Mouse (Mus musculus) ovary, postnatal 36 days (tissue): ENCODE data around the gene Herc3.
"Not testable (repeated sequence)": the region's sequence is repeated elsewhere in the genome, so short reads cannot be mapped to it uniquely, and the experiment has no call there.

Source experiments
- DNase-seq: peaks from one replicate; pipeline ENCODE4 v3.0.0; 2022; ENCODE audit warnings: low spot score, mixed read lengths

Gene Herc3

GRCm38 (mm10) chr6:58831232-58832009, at the start of gene Herc3:
Gene Herc3, plus strand, starts transcription at chr6:58831465.
- DNase-seq: peak; percentile 84

- no peak for DNase-seq
Observed at GRCm38 (mm10) chr6:58801394-58801793, 29.9 kb upstream of the Herc3 start.

DNA sequence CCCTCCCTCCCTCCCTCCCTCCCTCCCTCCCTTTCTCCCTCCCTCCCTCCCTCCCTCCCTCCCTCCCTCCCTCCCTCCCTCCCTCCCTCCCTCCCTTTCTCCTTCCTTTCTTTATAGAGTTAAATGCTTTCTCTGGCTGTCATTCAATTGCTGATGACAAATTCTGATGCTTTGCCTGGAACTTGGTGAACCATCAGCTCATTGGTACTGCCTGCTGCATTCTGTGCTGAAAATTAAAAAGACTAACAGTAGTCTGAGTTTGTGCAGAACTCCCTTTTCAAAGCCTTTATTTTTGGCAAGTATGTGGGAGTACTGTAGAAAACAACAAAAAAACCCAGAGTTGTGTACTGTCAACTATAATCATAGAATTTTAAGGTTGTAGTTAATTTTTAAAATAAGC, 16.9 kb upstream of the Herc3 start:
- DNase-seq: no peak

- not testable (repeated sequence) for DNase-seq
Observed at GRCm38 (mm10) chr6:58817037-58817436, 14.2 kb upstream of the Herc3 start.

DNA sequence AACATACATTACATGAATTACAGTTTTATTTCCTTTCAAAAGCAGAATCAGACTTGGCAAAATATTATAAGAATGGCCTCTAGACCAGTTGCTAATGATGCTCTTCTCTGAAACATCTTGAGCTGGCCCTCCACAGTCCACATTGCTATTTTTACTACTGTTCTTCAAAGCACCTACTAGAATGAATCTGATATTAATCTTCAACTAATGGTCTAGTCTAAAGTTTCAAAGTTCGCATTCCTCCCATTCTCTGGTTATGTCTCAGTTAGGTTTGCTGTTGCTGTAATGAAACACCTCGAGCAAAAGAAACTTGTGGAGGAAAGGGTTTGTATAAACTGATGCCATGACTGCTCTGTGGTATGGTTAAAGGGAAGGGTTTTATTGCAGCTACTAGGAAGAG, 5.6 kb upstream of the Herc3 start:
- DNase-seq: no peak

DNA sequence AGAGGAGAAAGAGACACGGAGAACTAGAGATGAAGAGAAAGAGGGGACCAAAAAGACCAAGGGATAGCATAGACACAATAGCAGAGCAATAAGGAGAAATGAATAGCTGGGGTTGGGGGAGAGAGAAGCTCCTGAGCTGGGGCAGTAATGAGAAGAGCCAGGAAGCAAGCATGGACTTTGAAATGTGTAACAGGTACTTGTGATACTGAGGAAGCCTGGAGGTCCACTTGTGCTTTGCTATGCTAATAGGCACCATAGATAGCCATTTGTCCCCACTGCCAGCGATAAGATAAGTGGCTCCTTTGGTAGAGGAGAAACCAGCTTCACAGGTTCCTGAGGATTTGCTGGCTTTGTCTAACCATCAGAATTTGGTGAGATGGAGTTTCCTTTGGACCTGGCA, 5.2 kb upstream of the Herc3 start:
- no peak for DNase-seq

DNA sequence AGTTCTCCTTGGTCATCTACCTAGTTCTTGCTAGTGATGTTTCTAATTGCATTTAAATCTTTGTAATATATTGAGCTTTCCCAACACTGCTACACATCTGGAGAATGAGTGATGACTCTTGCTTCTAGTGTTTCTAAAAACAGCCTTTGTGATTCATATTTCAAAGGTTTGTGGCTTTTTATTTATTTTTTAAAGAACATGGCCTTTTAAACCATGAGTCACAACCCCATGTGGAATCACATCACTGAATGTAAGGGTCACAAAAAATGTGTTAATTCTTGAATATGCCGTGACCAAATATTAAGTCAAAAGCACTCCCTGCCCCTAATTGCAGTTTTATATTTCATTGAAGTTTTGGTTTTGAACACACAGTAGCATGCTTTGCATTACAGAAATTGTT, 2.7 kb upstream of the Herc3 start:
- DNase-seq: no peak

DNA sequence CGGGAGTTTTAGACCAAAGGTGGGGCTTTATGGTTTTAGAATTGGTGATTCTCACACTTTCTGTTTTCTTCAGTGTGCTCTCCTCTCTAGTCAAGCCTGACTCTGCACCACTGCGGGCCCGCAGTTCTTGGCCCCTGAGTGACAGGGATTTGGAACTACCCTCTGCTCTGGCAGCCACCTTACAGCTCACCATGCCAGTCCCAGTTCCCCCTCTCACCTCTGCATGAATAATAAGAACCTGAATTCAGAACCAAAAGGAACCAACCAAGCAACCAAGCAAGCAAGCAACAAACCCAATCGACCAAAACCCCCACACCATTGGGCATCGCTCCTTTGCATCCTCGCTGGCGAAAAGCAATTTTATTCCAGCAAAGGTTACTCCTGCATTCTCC, 429 bp upstream of the Herc3 start:
- no peak for DNase-seq

- no peak for DNase-seq
Observed at GRCm38 (mm10) chr6:58832591-58833018, 1.3 kb downstream of the Herc3 start.

- DNase-seq: no peak
Observed at GRCm38 (mm10) chr6:58834470-58834869, 3.2 kb downstream of the Herc3 start.

DNA sequence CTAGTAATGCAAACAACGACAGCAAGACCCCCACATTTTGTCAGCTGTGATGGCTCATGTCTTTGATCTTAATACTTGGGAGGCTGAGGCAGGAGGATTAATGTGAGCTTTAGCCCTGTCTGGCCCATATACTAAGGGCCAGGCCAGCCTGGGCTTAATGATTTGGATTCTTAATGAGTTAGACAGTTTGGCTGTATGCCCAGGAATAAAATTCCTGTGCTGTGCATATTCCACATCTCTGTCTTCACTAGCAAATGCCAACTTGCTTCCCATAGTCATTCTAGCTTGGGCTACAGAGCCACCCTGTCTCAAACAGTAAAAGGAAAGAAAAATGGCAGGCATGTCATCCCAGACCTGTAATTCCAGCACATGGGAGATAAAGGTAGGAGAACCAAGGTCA, 4.3 kb downstream of the Herc3 start:
- DNase-seq: no peak

DNA sequence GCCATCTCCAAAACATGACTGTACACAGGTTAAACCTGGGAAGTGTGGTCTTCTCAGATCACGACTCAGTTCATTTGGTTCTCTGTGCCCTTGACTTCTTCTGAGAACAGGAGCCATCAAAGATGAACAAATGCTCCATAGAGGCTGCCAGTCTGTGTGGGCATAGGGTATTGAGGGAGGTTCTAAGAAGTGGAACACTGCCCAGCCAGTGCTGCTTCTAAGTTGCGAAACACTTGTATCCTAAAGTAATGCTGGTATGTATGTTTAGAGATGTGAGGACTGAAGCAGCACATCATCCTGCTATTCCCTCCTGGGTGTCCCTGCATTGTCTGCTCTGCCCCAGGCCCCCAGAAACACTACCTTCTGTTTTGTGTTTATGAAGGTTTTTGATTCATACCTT, 5.2 kb downstream of the Herc3 start:
- no peak for DNase-seq

DNA sequence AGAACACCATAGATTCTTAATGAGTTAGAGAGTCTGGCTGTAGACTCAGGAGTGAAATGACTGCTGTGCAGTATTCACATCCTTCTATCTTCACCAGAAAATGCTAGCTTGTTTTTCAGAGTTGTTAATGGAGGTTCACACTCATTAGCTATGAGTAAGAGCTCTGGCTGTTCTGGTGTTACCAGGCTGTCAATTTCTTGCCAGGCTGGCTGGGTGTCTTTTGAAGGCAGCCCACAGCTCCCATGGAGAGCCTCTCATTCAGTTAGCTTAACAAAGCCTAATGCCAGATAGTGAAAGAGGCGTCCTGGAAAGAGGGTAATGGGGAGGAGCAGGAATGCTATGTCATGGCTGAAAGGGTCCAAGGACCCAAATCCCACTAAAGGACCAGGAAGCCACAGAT, 6.7 kb downstream of the Herc3 start:
- DNase-seq: no peak

- no peak for DNase-seq
Observed at GRCm38 (mm10) chr6:58841208-58841607, 9.9 kb downstream of the Herc3 start.

DNA sequence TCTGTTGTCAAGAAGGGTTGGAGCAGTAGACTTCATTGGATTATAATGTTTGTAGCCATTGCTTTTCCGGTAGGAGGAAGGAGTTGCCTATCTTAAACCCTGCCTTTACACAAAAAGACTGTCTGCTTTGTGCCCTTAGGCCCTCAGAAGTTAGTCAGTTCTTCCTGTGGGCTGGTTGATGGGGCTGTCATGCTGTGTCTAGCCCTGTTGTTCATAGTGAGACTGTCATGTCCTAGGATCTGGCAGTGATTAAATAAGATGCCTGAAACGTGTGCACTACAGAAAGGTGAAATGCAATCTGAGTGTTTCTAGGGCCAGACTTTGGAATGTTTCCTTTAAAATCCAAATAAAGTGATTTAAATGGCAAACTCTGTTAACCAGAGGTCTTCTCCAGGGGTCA, 10.9 kb downstream of the Herc3 start:
- DNase-seq: no peak

- no peak for DNase-seq
Observed at GRCm38 (mm10) chr6:58843580-58843979, 12.3 kb downstream of the Herc3 start.

DNA sequence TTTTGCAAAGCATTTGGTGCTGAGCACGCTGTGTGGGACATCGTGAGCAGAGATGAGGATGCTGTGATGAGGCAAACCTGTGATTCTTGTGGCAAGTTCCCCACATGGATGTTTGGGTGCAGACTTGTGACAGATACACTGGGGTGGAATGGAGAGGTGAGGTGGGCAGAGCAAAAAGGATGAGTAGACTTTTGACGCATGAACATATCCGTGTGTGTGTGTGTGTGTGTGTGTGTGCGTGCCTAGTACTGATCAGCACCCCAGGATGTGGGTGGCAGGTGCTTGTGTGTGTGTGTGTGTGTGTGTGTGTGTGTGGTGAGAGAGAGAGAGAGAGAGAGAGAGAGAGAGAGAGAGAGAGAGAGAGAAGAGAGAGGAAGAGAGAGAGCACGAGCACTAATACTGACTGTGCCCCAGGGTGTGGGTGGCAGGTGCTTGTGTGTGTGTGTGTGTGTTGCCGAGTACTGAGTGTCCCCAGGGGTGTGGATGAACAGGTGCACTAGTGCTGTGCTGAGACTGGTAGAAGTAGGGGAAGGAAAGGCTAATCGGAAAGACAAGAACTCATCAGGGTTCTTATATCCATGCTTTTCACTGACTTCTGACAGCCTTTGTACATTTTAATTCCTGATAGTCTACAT, 13.0 kb downstream of the Herc3 start:
- no peak for DNase-seq

GRCm38 (mm10) chr6:58846850-58847692, 15.8 kb downstream of the Herc3 start:
- DNase-seq: no peak

DNA sequence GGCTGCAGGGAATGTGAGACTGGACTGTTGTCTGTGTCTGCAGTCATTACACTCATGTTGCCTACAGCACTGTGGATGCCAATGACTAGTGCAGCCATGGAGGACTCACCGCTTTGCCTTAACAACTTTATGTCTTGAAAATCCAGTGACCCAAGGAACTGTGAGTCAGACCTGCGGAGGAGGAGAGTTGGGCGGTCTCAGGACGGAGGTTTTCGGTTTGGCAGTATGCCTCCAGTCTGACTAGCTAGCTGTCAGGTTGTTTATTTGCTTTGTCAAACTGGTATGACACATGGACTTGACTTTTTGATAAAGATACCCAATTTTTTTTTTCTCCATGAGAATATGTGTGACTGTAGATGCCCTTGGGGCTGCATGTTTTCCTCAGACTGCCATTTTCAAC, 16.6 kb downstream of the Herc3 start:
- DNase-seq: no peak

DNA sequence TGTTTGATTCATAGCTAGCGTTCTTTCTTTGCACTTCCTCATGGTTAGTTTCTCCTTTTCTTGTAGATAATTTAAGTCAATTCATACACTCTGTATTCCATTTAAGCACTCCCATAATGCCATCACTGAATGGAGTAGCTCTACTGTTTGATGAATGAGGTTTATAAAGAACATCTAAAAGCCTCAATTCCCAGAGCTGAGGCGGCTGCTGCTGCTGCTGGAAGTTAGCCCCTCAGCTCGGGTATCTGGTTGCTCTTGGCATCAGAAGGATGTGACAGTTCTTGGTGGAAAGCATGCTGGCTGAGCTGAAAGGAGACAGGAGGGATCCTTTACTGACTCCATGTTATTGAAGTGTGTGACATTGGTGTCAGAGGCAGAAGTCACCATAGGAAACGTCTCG, 18.1 kb downstream of the Herc3 start:
- no peak for DNase-seq

DNA sequence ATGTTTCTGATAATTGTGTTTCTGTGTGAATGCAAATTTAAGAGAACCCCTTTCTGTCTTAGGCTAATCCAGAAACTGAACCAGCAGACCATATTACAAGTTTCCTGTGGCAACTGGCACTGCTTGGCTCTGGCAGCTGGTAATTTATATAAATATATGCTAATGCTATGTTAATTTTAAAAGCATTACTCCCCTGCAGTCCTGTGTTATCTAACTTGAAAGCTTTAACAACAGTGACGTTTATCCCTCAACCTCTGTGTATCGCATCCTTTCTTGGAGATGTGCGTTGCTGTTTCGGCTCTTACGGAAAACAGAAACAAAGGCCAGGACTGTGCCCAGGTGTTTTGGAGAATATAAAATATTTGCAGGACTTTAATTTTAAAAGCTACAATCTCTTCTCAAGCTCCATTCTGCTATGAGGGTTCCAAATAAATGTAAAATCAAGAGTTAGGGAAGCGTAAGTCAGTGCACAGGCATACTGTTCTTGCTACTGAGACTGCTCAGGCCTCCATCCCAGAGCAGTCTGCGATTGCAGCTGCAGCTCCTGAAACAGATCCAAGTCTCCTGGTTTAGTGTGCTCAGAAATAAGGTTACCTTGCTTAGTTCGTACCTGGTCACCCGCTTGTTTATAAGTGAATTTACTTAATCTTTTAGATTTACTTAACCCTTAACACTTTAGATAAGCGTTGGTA, 24.6 kb downstream of the Herc3 start:
- DNase-seq: no peak

GRCm38 (mm10) chr6:58856494-58856893, 25.2 kb downstream of the Herc3 start:
- no peak for DNase-seq
